Mouse (Mus musculus) heart, embryonic 12.5 days (tissue): Measurements from ENCODE around the gene Prr18. TPM values are rescaled to one million over a fixed set of nuclear protein-coding genes. Genes with fewer than 3 reads are reported as not detected.
"Not testable (repeated sequence)": the region's sequence is repeated elsewhere in the genome, so short reads cannot be mapped to it uniquely, and the experiment has no call there.

Experiments
- ATAC-seq: fragments of 200-750 bp; cut with Nextera tagmentation; 2 replicates; pipeline ENCODE4 v1.8.0; 2017; ENCODE audit warnings: moderate TSS enrichment, moderate library complexity; ENCODE audit not compliant: insufficient number of reproducible peaks, low FRiP score
- H3K27ac ChIP-seq: fragments of 300-500 bp; sonication (generic); 2 replicates; pipeline ENCODE4 v1.5.1; 2016; ENCODE audit warnings: mild to moderate bottlenecking, moderate library complexity; ENCODE audit not compliant: poor library complexity, severe bottlenecking
- H3K27me3 ChIP-seq: fragments of 300-500 bp; sonication (generic); replicated peaks from 2 replicates; pipeline ENCODE4 v1.6.1; 2016; ENCODE audit warnings: mild to moderate bottlenecking, moderate library complexity
- H3K36me3 ChIP-seq: fragments of 300-500 bp; sonication (generic); 2 replicates; pipeline ENCODE4 v1.6.1; 2016; ENCODE audit warnings: mild to moderate bottlenecking, moderate library complexity
- H3K4me1 ChIP-seq: fragments of 300-500 bp; sonication (generic); replicated peaks from 2 replicates; pipeline ENCODE4 v1.6.1; 2016; ENCODE audit warnings: mild to moderate bottlenecking
- H3K4me2 ChIP-seq: fragments of 300-500 bp; sonication (generic); 2 replicates; pipeline ENCODE4 v1.6.1; 2016; ENCODE audit warnings: mild to moderate bottlenecking, moderate library complexity
- H3K4me3 ChIP-seq: fragments of 300-500 bp; sonication (generic); 2 replicates; pipeline ENCODE4 v1.5.1; 2016; ENCODE audit warnings: mild to moderate bottlenecking
- H3K9ac ChIP-seq: fragments of 300-500 bp; sonication (generic); 2 replicates; pipeline ENCODE4 v1.6.1; 2016; ENCODE audit warnings: mild to moderate bottlenecking, moderate library complexity
- H3K9me3 ChIP-seq: fragments of 300-500 bp; sonication (generic); replicated peaks from 2 replicates; pipeline ENCODE4 v1.6.1; 2016; ENCODE audit warnings: mild to moderate bottlenecking, moderate library complexity
- WGBS: fragments of 180-500 bp; shearing (Covaris S2); methylation state at CpG from one replicate; pipeline ENCODE4 v1.1.7; 2016; 5-methylcytosine and 5-hydroxymethylcytosine counted together
- polyA plus RNA-seq: library from polyadenylated mRNA; unstranded; fragments of >200 nt; fragmentation: Nextera tagmentation; extraction: Ambion mirVana; gene quantifications from 2 replicates; pipeline ENCODE4 v1.2.1, GENCODE M21; 2016

Prr18 gene
- 0.10 and 0.14 TPM in 2 replicates for polyA plus RNA-seq

DNA sequence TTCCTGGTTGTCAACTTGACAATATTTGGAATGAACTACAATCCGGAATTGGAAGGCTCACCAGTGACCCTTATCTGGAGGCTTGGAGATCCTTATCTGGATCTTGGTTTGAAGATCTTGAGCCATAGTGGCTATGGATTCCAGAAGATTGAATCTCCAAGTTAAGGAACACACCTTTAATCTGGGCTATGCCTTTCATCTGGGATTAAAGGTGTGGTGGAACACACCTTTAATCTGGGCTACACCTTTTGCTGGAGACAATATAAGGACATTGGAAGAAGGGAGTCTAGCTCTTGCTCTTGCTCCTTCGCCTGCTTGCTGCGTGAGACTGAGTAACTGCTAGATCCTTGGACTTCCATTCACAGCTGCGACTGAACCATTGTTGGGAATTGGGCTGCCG is at the start of gene Prr18:
TSS of gene Prr18 (plus strand) at position 301 of the 400 bp plus-strand sequence.
- 88% methylated on average over 1 of the region's 5 CpGs for whole genome bisulfite sequencing
- peaks cover 45% of the 10 kb centered on the region for H3K27me3 ChIP-seq
- H3K4me2 ChIP-seq, H3K36me3 ChIP-seq, H3K27ac ChIP-seq, H3K9me3 ChIP-seq, H3K4me3 ChIP-seq, H3K9ac ChIP-seq, ATAC-seq: not testable (repeated sequence)
- H3K4me1 ChIP-seq = peaks cover 16% of the 10 kb centered on the region

GRCm38 (mm10) chr17:8289993-8290679 is 47.1 kb upstream of the Prr18 start:
- no peak for ATAC-seq

GRCm38 (mm10) chr17:8290736-8291135 is 46.5 kb upstream of the Prr18 start:
- ATAC-seq = no peak
- Histone ChIP-seq H3K4me1 (no peaks in the 10 kb centered on the region), H3K4me2 (no peak overlapping the region), H3K4me3 (no peak overlapping the region), H3K27ac (no peak overlapping the region), H3K36me3 (peaks cover 15% of the 10 kb centered on the region), H3K27me3 (no peaks in the 10 kb centered on the region), H3K9ac (no peak overlapping the region), H3K9me3 (no peaks in the 10 kb centered on the region)

More at GRCm38 (mm10) chr17:8289993-8290679, 47.1 kb upstream of the Prr18 start:
- Histone ChIP-seq H3K27ac (no peak overlapping the region), H3K4me2 (no peak overlapping the region), H3K4me1 (peaks cover 3% of the 10 kb centered on the region; the same call in 1 of the 2 replicates), H3K27me3 (no peaks in the 10 kb centered on the region), H3K4me3 (no peak overlapping the region), H3K9me3 (no peaks in the 10 kb centered on the region), H3K36me3 (peaks cover 12% of the 10 kb centered on the region), H3K9ac (no peak overlapping the region)
- 89% methylated on average over 3 of the region's 3 CpGs for WGBS

- no peak overlapping the region for H3K4me3 ChIP-seq
- no peak overlapping the region for H3K27ac ChIP-seq
- H3K4me1 ChIP-seq = no peaks in the 10 kb centered on the region
- ATAC-seq = no peak
- H3K9ac ChIP-seq = no peak overlapping the region
- no peaks in the 10 kb centered on the region for H3K27me3 ChIP-seq
- H3K4me2 ChIP-seq = no peak overlapping the region
- no peaks in the 10 kb centered on the region for H3K9me3 ChIP-seq
- H3K36me3 ChIP-seq = peaks cover 14% of the 10 kb centered on the region
Measured at GRCm38 (mm10) chr17:8295825-8296224, 41.4 kb upstream of the Prr18 start.

- 79% methylated on average over 9 of the region's 9 CpGs for WGBS
- Histone ChIP-seq H3K9ac (no peak overlapping the region), H3K4me1 (no peaks in the 10 kb centered on the region), H3K27ac (no peak overlapping the region), H3K36me3 (peaks cover 14% of the 10 kb centered on the region), H3K4me3 (no peak overlapping the region), H3K27me3 (no peaks in the 10 kb centered on the region), H3K9me3 (no peaks in the 10 kb centered on the region), H3K4me2 (no peak overlapping the region)
- ATAC-seq = no peak
Measured at GRCm38 (mm10) chr17:8296313-8296844, 40.9 kb upstream of the Prr18 start.

DNA sequence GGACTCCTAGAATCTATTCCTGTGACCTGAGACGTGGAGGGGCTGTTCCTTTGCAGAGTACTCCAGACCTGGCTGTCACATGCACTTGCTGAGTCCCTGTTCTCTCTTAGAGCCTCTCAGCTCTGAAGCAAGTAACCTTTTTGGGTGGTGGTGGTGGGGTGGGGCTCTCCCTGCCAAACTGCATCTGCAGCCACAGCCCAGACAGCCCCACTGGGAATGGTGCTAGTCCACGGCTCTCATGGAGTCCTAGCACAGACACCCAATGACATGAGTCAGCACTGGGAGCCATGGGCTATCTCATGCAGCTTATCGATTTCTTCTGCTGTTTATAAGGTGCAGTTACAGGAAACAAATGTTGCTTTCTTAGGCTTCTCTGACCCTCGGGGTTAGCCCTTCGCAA is 39.5 kb upstream of the Prr18 start:
- Histone ChIP-seq H3K9ac (no peak overlapping the region), H3K4me2 (no peak overlapping the region), H3K9me3 (no peaks in the 10 kb centered on the region), H3K4me1 (no peaks in the 10 kb centered on the region), H3K27ac (no peak overlapping the region), H3K36me3 (peaks cover 14% of the 10 kb centered on the region), H3K27me3 (no peaks in the 10 kb centered on the region), H3K4me3 (no peak overlapping the region)
- ATAC-seq = no peak
- WGBS = 78% methylated on average over 5 of the region's 5 CpGs

GRCm38 (mm10) chr17:8298281-8298680 is 39.0 kb upstream of the Prr18 start:
- Histone ChIP-seq H3K4me2 (no peak overlapping the region), H3K9ac (no peak overlapping the region), H3K27ac (no peak overlapping the region), H3K27me3 (no peaks in the 10 kb centered on the region), H3K36me3 (peaks cover 14% of the 10 kb centered on the region), H3K4me3 (no peak overlapping the region), H3K9me3 (no peaks in the 10 kb centered on the region), H3K4me1 (no peaks in the 10 kb centered on the region)
- 91% methylated on average over 2 of the region's 2 CpGs for WGBS
- ATAC-seq = no peak

GRCm38 (mm10) chr17:8299524-8299923 is 37.7 kb upstream of the Prr18 start:
- no peaks in the 10 kb centered on the region for H3K9me3 ChIP-seq
- H3K27me3 ChIP-seq = peaks cover 4% of the 10 kb centered on the region; the same call in 1 of the 2 replicates
- peaks cover 14% of the 10 kb centered on the region for H3K36me3 ChIP-seq
- no peak overlapping the region for H3K4me2 ChIP-seq
- H3K4me1 ChIP-seq = no peaks in the 10 kb centered on the region
- H3K27ac ChIP-seq = no peak overlapping the region
- H3K9ac ChIP-seq = no peak overlapping the region
- no peak overlapping the region for H3K4me3 ChIP-seq
- ATAC-seq = no peak

GRCm38 (mm10) chr17:8301515-8301914 is 35.7 kb upstream of the Prr18 start:
- Histone ChIP-seq H3K27me3 (peaks cover 4% of the 10 kb centered on the region; the same call in 1 of the 2 replicates), H3K36me3 (peaks cover 6% of the 10 kb centered on the region), H3K9me3 (no peaks in the 10 kb centered on the region), H3K4me2 (no peak overlapping the region), H3K4me3 (no peak overlapping the region), H3K27ac (no peak overlapping the region), H3K9ac (no peak overlapping the region), H3K4me1 (no peaks in the 10 kb centered on the region)
- 74% methylated on average over 4 of the region's 4 CpGs for whole genome bisulfite sequencing
- no peak for ATAC-seq

DNA sequence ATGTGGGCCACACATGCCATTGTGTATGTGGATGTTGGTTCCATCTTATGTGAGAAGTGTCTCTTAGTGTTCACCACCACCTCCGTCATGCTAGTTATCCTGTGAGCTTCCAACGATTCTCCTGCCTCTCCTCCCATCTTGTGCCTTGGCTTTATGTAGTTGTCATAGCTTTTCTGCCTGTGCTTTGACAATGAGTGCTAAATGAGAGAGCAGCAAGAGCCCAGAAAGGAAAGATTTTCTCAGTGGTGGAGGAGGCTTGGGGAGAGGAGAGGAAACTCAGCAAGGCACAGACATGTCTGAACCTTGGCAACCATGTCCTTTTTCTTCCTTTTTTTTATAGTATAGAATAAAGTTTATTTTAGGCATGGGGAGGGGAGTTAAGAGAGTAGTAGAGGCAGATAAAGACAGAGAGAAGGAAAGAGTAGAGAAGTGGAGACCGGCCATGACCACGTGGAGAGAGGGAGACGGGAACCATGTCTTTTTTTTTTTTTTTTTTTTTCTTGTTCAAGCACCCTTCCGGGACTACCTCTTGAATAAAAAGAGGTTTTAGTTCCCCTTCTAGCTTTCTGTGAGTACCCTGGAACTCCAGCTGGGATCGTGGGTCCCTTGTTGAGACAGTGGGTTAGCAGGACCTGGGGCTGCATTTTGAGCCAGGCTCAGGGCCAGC is 34.4 kb upstream of the Prr18 start:
- H3K4me1 ChIP-seq = no peaks in the 10 kb centered on the region
- H3K27me3 ChIP-seq = peaks cover 4% of the 10 kb centered on the region; the same call in 1 of the 2 replicates
- WGBS = 64% methylated on average over 7 of the region's 7 CpGs
- no peaks in the 10 kb centered on the region for H3K9me3 ChIP-seq
- no peak for ATAC-seq
- H3K4me3 ChIP-seq = no peak overlapping the region
- peaks cover 3% of the 10 kb centered on the region for H3K36me3 ChIP-seq
- no peak overlapping the region for H3K4me2 ChIP-seq
- no peak overlapping the region for H3K9ac ChIP-seq
- H3K27ac ChIP-seq = no peak overlapping the region

GRCm38 (mm10) chr17:8303671-8304070 is 33.6 kb upstream of the Prr18 start:
- Histone ChIP-seq H3K27ac (no peak overlapping the region), H3K4me1 (no peaks in the 10 kb centered on the region), H3K9ac (no peak overlapping the region), H3K4me2 (no peak overlapping the region), H3K9me3 (no peaks in the 10 kb centered on the region), H3K27me3 (peaks cover 4% of the 10 kb centered on the region; the same call in 1 of the 2 replicates), H3K36me3 (no peaks in the 10 kb centered on the region), H3K4me3 (no peak overlapping the region)
- no peak for ATAC-seq
- WGBS = 65% methylated on average over 5 of the region's 5 CpGs
